30 mouse cellular contexts compared by ENCODE assay signal in genomic region chr11:88468996-88469395, GRCm38 (mm10).
A peak's percentile ranks its signal among the peaks of the same experiment; 100 is the strongest.
DNase-seq lines count a peak whose midpoint lies in the region; ATAC-seq and TF ChIP-seq lines count a peak whose summit lies in the region.
"Had no signal": no experiment of that assay in that cellular context is flagged by ENCODE, and none has a peak within 500 bp of the region (broad histone marks: within the 10 kb centered on the region; RNA-seq: fewer than 3 reads in every experiment).

No protein-coding gene starts in this region.

- H3K9ac ChIP-seq in heart, embryonic 14.5 days (ENCODE audit: low read length): no peak overlapping the region
- no peak overlapping the region for H3K9ac ChIP-seq in hindbrain, embryonic 13.5 days
- H3K9ac ChIP-seq in hindbrain, embryonic 14.5 days: no peak overlapping the region
- H3K9ac ChIP-seq in forebrain, postnatal 0 days: no peak overlapping the region
- H3K9ac ChIP-seq: embryonic facial prominence, embryonic 12.5 days; hindbrain, embryonic 15.5 days; liver, embryonic 13.5 days; midbrain, embryonic 13.5 days; neural tube, embryonic 15.5 days had no signal

- H3K4me3 ChIP-seq in heart, embryonic 14.5 days (ENCODE audit: control insufficient read depth in 1 of 2, insufficient read depth in 1 of 2, low read depth in 1 of 2, low read length in 2 of 2): no peak overlapping the region
- no peak overlapping the region for H3K4me3 ChIP-seq in hindbrain, embryonic 13.5 days
- H3K4me3 ChIP-seq in hindbrain, embryonic 14.5 days (replicated peaks; ENCODE audit: low read length): no peak overlapping the region
- no peak overlapping the region for H3K4me3 ChIP-seq in forebrain, postnatal 0 days (ENCODE audit: low read depth, low read length)
- H3K4me3 ChIP-seq: embryonic facial prominence, embryonic 12.5 days; hindbrain, embryonic 15.5 days; layer of hippocampus, adult 2 months; left cerebral cortex, adult 2 months; liver, embryonic 13.5 days; megakaryocyte, embryonic 14.5 days; midbrain, embryonic 13.5 days; neural tube, embryonic 15.5 days had no signal

- H3K4me2 ChIP-seq in heart, embryonic 14.5 days (ENCODE audit: low read length): no peak overlapping the region
- H3K4me2 ChIP-seq in hindbrain, embryonic 13.5 days: no peak overlapping the region
- H3K4me2 ChIP-seq in hindbrain, embryonic 14.5 days (replicated peaks): no peak overlapping the region
- H3K4me2 ChIP-seq in forebrain, postnatal 0 days (ENCODE audit: low read depth): no peak overlapping the region
- H3K4me2 ChIP-seq: embryonic facial prominence, embryonic 12.5 days; hindbrain, embryonic 15.5 days; liver, embryonic 13.5 days; midbrain, embryonic 13.5 days; neural tube, embryonic 15.5 days had no signal

- H3K9me3 ChIP-seq in heart, embryonic 14.5 days (ENCODE audit: control insufficient read depth, low read length): no peaks in the 10 kb centered on the region
- no peaks in the 10 kb centered on the region for H3K9me3 ChIP-seq in hindbrain, embryonic 13.5 days
- no peaks in the 10 kb centered on the region for H3K9me3 ChIP-seq in hindbrain, embryonic 14.5 days (ENCODE audit: control insufficient read depth, low read length)
- H3K9me3 ChIP-seq in forebrain, postnatal 0 days (ENCODE audit: low read length): no peaks in the 10 kb centered on the region
- H3K9me3 ChIP-seq: embryonic facial prominence, embryonic 12.5 days; G1E; hindbrain, embryonic 15.5 days; liver, embryonic 13.5 days; megakaryocyte, embryonic 14.5 days; midbrain, embryonic 13.5 days; neural tube, embryonic 15.5 days had no signal

- no peak for ATAC-seq in heart, embryonic 14.5 days (ENCODE audit: insufficient number of reproducible peaks, insufficient read depth, low FRiP score, low read depth)
- ATAC-seq in hindbrain, embryonic 13.5 days (ENCODE audit: low FRiP score): no peak
- no peak for ATAC-seq in hindbrain, embryonic 14.5 days (ENCODE audit: low FRiP score)
- ATAC-seq in forebrain, postnatal 0 days: no peak
- ATAC-seq: forebrain, embryonic 14.5 days; lung, postnatal 0 days; midbrain, embryonic 13.5 days had no signal

- peak overlapping the region; percentile 14 to 88; a peak in 2 of 4 replicates for H3K27ac ChIP-seq in heart, embryonic 14.5 days (replicated peaks in 1 of 2; ENCODE audit: control insufficient read depth in 1 of 2, insufficient read depth in 1 of 2, low read depth in 2 of 2, low read length in 2 of 2)
- 0 out of 2 replicates have a peak overlapping the region, but pooled peaks have one; percentile 48 for H3K27ac ChIP-seq in hindbrain, embryonic 13.5 days
- no peak overlapping the region for H3K27ac ChIP-seq in hindbrain, embryonic 14.5 days
- no peak overlapping the region for H3K27ac ChIP-seq in forebrain, postnatal 0 days (ENCODE audit: low read depth, low read length)
- H3K27ac ChIP-seq: embryonic facial prominence, embryonic 12.5 days; hindbrain, embryonic 15.5 days; layer of hippocampus, adult 2 months; left cerebral cortex, adult 2 months; liver, embryonic 13.5 days; midbrain, embryonic 13.5 days had no signal

- peak; percentile 60 to 82 for DNase-seq in adrenal gland, adult (ENCODE audit: inconsistent age in 2 of 2, low spot score in 1 of 2)
- DNase-seq in adrenal gland, postnatal 4 days (ENCODE audit: low spot score in 2 of 2): no peak
- no peak for DNase-seq in heart, adult 11 months
- no peak for DNase-seq in hindbrain, embryonic 14.5 days (ENCODE audit: low spot score)
- peak; percentile 64 to 68 for DNase-seq in adrenal gland, postnatal 36 days
- DNase-seq in forebrain, postnatal 0 days: no peak
- DNase-seq: cerebellum, adult 11-12 months; cerebellum, adult 9-11 months; embryo, embryonic 11 days; gastrocnemius, postnatal 25 days; kidney, adult 18-20 months; kidney, postnatal 36 days; left cerebral cortex, postnatal 4 days; liver, embryonic 13.5 days; lung, adult 18-20 months; lung, postnatal 4 days; retina, postnatal 1 day; right cerebral cortex, postnatal 14 days had no signal

- TF ChIP-seq CTCF in forebrain, postnatal 0 days (IDR thresholded peaks at IDR 0.05; ENCODE audit: low read depth): no peak

- H3K4me1 ChIP-seq in heart, embryonic 14.5 days (ENCODE audit: control insufficient read depth in 2 of 2, insufficient read depth in 2 of 2, low read length in 2 of 2): peaks cover 43 to 62% of the 10 kb centered on the region in 2 experiments
- H3K4me1 ChIP-seq in hindbrain, embryonic 13.5 days (replicated peaks): peaks cover 78% of the 10 kb centered on the region
- H3K4me1 ChIP-seq in hindbrain, embryonic 14.5 days (replicated peaks; ENCODE audit: control insufficient read depth, insufficient read depth, low read length): peaks cover 53% of the 10 kb centered on the region
- H3K4me1 ChIP-seq in forebrain, postnatal 0 days (ENCODE audit: insufficient read depth): no peaks in the 10 kb centered on the region

- 0 out of 2 replicates have a peak, but pooled peaks cover 4% of the 10 kb centered on the region for H3K36me3 ChIP-seq in heart, embryonic 14.5 days (ENCODE audit: control insufficient read depth, insufficient read depth, low read length)
- H3K36me3 ChIP-seq in hindbrain, embryonic 13.5 days: no peaks in the 10 kb centered on the region
- H3K36me3 ChIP-seq in hindbrain, embryonic 14.5 days (replicated peaks; ENCODE audit: control insufficient read depth, insufficient read depth): no peaks in the 10 kb centered on the region
- H3K36me3 ChIP-seq in forebrain, postnatal 0 days (ENCODE audit: insufficient read depth): no peaks in the 10 kb centered on the region
- H3K36me3 ChIP-seq: embryonic facial prominence, embryonic 12.5 days; hindbrain, embryonic 15.5 days; liver, embryonic 13.5 days; midbrain, embryonic 13.5 days; neural tube, embryonic 15.5 days had no signal

- no peaks in the 10 kb centered on the region for H3K27me3 ChIP-seq in heart, embryonic 14.5 days (ENCODE audit: control insufficient read depth, insufficient read depth, low read length)
- no peaks in the 10 kb centered on the region for H3K27me3 ChIP-seq in hindbrain, embryonic 13.5 days
- H3K27me3 ChIP-seq in hindbrain, embryonic 14.5 days (ENCODE audit: control insufficient read depth, insufficient read depth, low read length): no peaks in the 10 kb centered on the region
- H3K27me3 ChIP-seq in forebrain, postnatal 0 days (ENCODE audit: insufficient read depth, low read length): no peaks in the 10 kb centered on the region
- H3K27me3 ChIP-seq: embryonic facial prominence, embryonic 12.5 days; hindbrain, embryonic 15.5 days; liver, embryonic 13.5 days; megakaryocyte, embryonic 14.5 days; midbrain, embryonic 13.5 days; neural tube, embryonic 15.5 days had no signal

Comparison
In these comparisons a context has a peak if more than half of its experiments do, and no peak if none do; other contexts are left out.
1. DNase-seq: peak in adrenal gland, adult (2 of 2) and adrenal gland, postnatal 36 days (2 of 2); none in adrenal gland, postnatal 4 days (0 of 2), heart, adult 11 months (single experiment), hindbrain, embryonic 14.5 days (single experiment) and forebrain, postnatal 0 days (single experiment).
2. H3K27ac ChIP-seq: peak in heart, embryonic 14.5 days (2 of 2) and hindbrain, embryonic 13.5 days (single experiment); none in hindbrain, embryonic 14.5 days (single experiment) and forebrain, postnatal 0 days (single experiment).